Mouse (Mus musculus) CH12.LX (cell line): Measurements from ENCODE around the gene Card9.

ENCODE experiments used
- CHD2 ChIP-seq: IDR thresholded peaks from 2 replicates; pipeline ENCODE4 v1.6.1; 2011; ENCODE audit warnings: low read length, improper control_type of control experiment
- CTCF ChIP-seq, 2 experiments: IDR thresholded peaks in 1 of 2; conservative IDR thresholded peaks in 1 of 2; 2 replicates each; pipeline ENCODE4 v1.5.1; 2011 to 2012; ENCODE audit warnings: low read depth in 2 of 2, low read length in 2 of 2, improper control_type of control experiment in 1 of 2, inconsistent platforms in 1 of 2, mild to moderate bottlenecking in 1 of 2, moderate library complexity in 1 of 2
- GABPA ChIP-seq: IDR thresholded peaks from 2 replicates; pipeline ENCODE4 v1.6.1; 2012; ENCODE audit warnings: low read depth, low read length, improper control_type of control experiment, inconsistent platforms; ENCODE audit not compliant: insufficient replicate concordance
- MAFK ChIP-seq: IDR thresholded peaks from 2 replicates; pipeline ENCODE4 v1.6.1; 2011; ENCODE audit warnings: low read length, improper control_type of control experiment; ENCODE audit not compliant: insufficient replicate concordance
- MEF2A ChIP-seq: IDR thresholded peaks from 2 replicates; pipeline ENCODE4 v1.6.1; 2014; ENCODE audit warnings: low read depth, mild to moderate bottlenecking, inconsistent platforms, low read length, improper control_type of control experiment, borderline replicate concordance
- NELFE ChIP-seq: IDR thresholded peaks from 2 replicates; pipeline ENCODE4 v1.6.1; 2011; ENCODE audit warnings: low read depth, low read length, improper control_type of control experiment
- POLR2A ChIP-seq: IDR thresholded peaks from 2 replicates; pipeline ENCODE4 v1.6.1; 2011; ENCODE audit warnings: low read depth, mild to moderate bottlenecking, improper control_type of control experiment, low read length
- SIN3A ChIP-seq: IDR thresholded peaks from 2 replicates; pipeline ENCODE4 v1.6.1; 2012; ENCODE audit warnings: low read length, improper control_type of control experiment, inconsistent platforms
- TBP ChIP-seq: conservative IDR thresholded peaks from 2 replicates; pipeline ENCODE4 v1.6.1; 2011; ENCODE audit warnings: low read depth, low read length, improper control_type of control experiment
- ZC3H11A ChIP-seq: IDR thresholded peaks from 2 replicates; pipeline ENCODE4 v1.6.1; 2012; ENCODE audit warnings: low read depth, mild to moderate bottlenecking, inconsistent platforms, low read length, improper control_type of control experiment
- ZKSCAN1 ChIP-seq: IDR thresholded peaks from 2 replicates; pipeline ENCODE4 v1.6.1; 2012; ENCODE audit warnings: low read depth, inconsistent platforms, low read length, improper control_type of control experiment, borderline replicate concordance
- ZMIZ1 ChIP-seq: IDR thresholded peaks from 2 replicates; pipeline ENCODE4 v1.6.1; 2012; ENCODE audit warnings: low read depth, mild to moderate bottlenecking, inconsistent platforms, low read length, improper control_type of control experiment
- ZNF384 ChIP-seq: IDR thresholded peaks from 2 replicates; pipeline ENCODE4 v1.6.1; 2012; ENCODE audit warnings: low read depth, low read length, improper control_type of control experiment, inconsistent platforms

DNA sequence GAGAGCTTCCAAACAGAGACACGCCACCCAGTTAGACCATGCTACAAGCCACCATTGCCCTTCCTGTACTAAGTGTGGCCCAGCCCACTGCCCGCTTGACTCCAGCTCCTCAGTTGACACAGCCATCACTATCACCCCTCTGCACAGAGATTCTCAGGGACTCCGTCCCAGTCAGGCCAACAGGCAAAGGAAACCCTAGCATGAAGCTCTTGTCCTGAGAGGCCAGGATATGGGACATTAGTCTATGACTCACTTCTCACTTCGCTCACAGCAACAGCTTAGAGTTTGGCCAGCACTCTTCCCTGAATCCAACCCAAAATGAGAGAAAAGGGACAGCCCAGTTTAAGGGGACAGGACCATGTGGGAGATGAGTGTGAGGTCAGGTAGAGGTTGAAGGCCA lies 6.3 kb downstream of the Card9 start:
- no peak for TF ChIP-seq MAFK
- no peak for TF ChIP-seq TBP
- no peak for TF ChIP-seq ZNF384
- TF ChIP-seq SIN3A: no peak
- no peak for TF ChIP-seq POLR2A
- TF ChIP-seq CTCF (conservative IDR thresholded peaks at IDR 0.05 in 1 of 2, IDR thresholded peaks at IDR 0.05 in 1 of 2; ENCODE audit: low read depth in 2 of 2, low read length in 2 of 2): no peak
- no peak for TF ChIP-seq NELFE
- no peak for TF ChIP-seq ZC3H11A
- TF ChIP-seq ZMIZ1: no peak
- TF ChIP-seq GABPA: no peak
- no peak for TF ChIP-seq MEF2A
- TF ChIP-seq ZKSCAN1: no peak
- no peak for TF ChIP-seq CHD2
